In the genomic region with DNA sequence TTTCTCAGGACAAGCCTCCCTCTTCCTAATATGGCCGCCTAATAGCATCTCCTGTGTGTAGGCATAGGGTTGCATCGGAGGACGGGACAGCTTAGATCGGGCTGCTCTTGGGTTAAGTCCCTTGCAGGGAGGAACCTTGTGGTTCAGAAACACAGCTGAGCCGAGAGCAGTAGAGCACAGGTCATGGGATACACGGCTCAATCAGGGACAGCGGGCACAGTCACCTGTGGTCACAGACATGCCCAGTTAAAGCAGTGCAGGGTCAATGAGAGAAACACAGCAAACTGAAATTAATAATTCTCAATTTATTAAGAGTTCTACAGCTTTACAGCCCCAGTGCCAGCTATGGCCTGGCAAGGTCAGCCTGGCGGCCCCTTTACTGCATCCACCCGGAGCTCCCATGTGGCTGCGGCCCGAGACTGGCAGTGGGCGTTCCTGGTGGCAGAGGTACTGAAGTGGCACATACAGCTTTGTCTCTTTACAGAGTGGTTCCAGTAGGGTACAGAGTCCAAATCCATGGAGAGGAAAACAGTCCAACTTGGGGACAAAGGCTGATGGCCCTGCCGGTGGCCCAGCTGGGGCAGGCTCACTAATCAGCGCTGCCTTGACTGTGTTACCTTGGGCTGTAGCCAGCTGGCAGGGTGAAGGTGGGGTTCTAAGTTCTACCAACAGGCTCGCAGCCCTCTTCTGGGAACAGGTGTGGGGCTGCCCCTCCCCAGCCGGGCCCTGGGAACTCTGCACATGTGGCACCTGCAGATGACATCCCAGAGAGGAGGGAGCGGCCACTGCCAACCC, we compare ENCODE assay signal across 10 mouse cellular contexts. TPM values are rescaled to one million over a fixed set of nuclear protein-coding genes. Genes with fewer than 3 reads are reported as not detected.
DNase-seq lines count a peak whose midpoint lies in the region; ATAC-seq and TF ChIP-seq lines count a peak whose summit lies in the region.
"Had no signal": no experiment of that assay in that cellular context is flagged by ENCODE, and none has a peak within 500 bp of the region (broad histone marks: within the 10 kb centered on the region; RNA-seq: fewer than 3 reads in every experiment).

No protein-coding gene starts in this region.

- DNase-seq in hindbrain, embryonic 10.5 days (ENCODE audit: low spot score), result no peak
- DNase-seq in adrenal gland, adult 2 months, result peak; percentile 88
- DNase-seq in lung, adult 2 months, result no peak
- no peak for DNase-seq in frontal cortex, postnatal 10 days (ENCODE audit: low spot score in 2 of 2)
- no peak for DNase-seq in left cerebral cortex, postnatal 25 days (ENCODE audit: low spot score in 2 of 2)

- no peak for ATAC-seq in hindbrain, embryonic 13.5 days (ENCODE audit: low FRiP score)
- ATAC-seq in intestine, postnatal 0 days, result peak; percentile 87

- 0 out of 2 replicates have a peak, but pooled peaks cover 4% of the 10 kb centered on the region for H3K27me3 ChIP-seq in hindbrain, embryonic 13.5 days
- no peaks in the 10 kb centered on the region for H3K27me3 ChIP-seq in hindbrain, embryonic 10.5 days (ENCODE audit: insufficient read depth, poor library complexity, severe bottlenecking)
- H3K27me3 ChIP-seq in intestine, postnatal 0 days (replicated peaks; ENCODE audit: control insufficient read depth, insufficient read depth, low read length), result no peaks in the 10 kb centered on the region
- no peaks in the 10 kb centered on the region for H3K27me3 ChIP-seq in small intestine, adult 2 months (ENCODE audit: control insufficient read depth, insufficient read depth, low read length)
- H3K27me3 ChIP-seq: limb, embryonic 12.5 days; midbrain, embryonic 12.5 days had no signal

- peaks cover 75% of the 10 kb centered on the region for H3K36me3 ChIP-seq in hindbrain, embryonic 13.5 days
- H3K36me3 ChIP-seq in hindbrain, embryonic 10.5 days, result peaks cover 79% of the 10 kb centered on the region
- H3K36me3 ChIP-seq in intestine, postnatal 0 days (ENCODE audit: control insufficient read depth, insufficient read depth), result peaks cover 64% of the 10 kb centered on the region
- peaks cover 64% of the 10 kb centered on the region for H3K36me3 ChIP-seq in small intestine, adult 2 months (ENCODE audit: control insufficient read depth, insufficient read depth, low read length)

- peak; percentile 42 for TF ChIP-seq CTCF in intestine, postnatal 0 days (IDR thresholded peaks at IDR 0.05; ENCODE audit: low read depth)
- TF ChIP-seq CTCF in small intestine, adult 2 months (IDR thresholded peaks at IDR 0.05; ENCODE audit: extremely low read depth, insufficient read length, insufficient replicate concordance, low read depth, low read length), result no peak
- TF ChIP-seq CTCF in lung, adult 2 months (IDR thresholded peaks at IDR 0.05; ENCODE audit: insufficient read depth, low read length), result no peak

- no peak overlapping the region for H3K4me3 ChIP-seq in hindbrain, embryonic 13.5 days
- no peak overlapping the region for H3K4me3 ChIP-seq in hindbrain, embryonic 10.5 days
- H3K4me3 ChIP-seq in intestine, postnatal 0 days (ENCODE audit: low read depth, low read length), result no peak overlapping the region
- no peak overlapping the region for H3K4me3 ChIP-seq in small intestine, adult 2 months (ENCODE audit: low read depth, low read length)
- H3K4me3 ChIP-seq in lung, adult 2 months (replicated peaks; ENCODE audit: extremely low read depth, low read depth, low read length), result no peak overlapping the region
- H3K4me3 ChIP-seq: limb, embryonic 12.5 days; midbrain, embryonic 12.5 days had no signal

- 91% methylated on average over 17 of the region's 17 CpGs for WGBS in hindbrain, embryonic 13.5 days
- WGBS in hindbrain, embryonic 10.5 days, result 94% methylated on average over 17 of the region's 17 CpGs
- 61% methylated on average over 17 of the region's 17 CpGs for WGBS in intestine, postnatal 0 days
- 35% methylated on average over 17 of the region's 17 CpGs for WGBS in small intestine, adult 2 months
- WGBS in lung, adult 2 months, result 82% methylated on average over 17 of the region's 17 CpGs

- intact Hi-C loops in left cerebral cortex, postnatal 25 days (cut with DNase I), result no loop called here

- peak overlapping the region; percentile 49 for H3K27ac ChIP-seq in hindbrain, embryonic 13.5 days
- H3K27ac ChIP-seq in hindbrain, embryonic 10.5 days, result no peak overlapping the region
- peak overlapping the region; percentile 77 for H3K27ac ChIP-seq in intestine, postnatal 0 days (ENCODE audit: low read depth, low read length)
- peak overlapping the region; percentile 90 for H3K27ac ChIP-seq in small intestine, adult 2 months (ENCODE audit: insufficient read depth, low read depth, low read length)
- H3K27ac ChIP-seq: limb, embryonic 12.5 days; midbrain, embryonic 12.5 days had no signal

- no peak for TF ChIP-seq POLR2A in small intestine, adult 2 months (IDR thresholded peaks at IDR 0.05; ENCODE audit: low read depth, low read length)
- no peak for TF ChIP-seq POLR2A in lung, adult 2 months (IDR thresholded peaks at IDR 0.05; ENCODE audit: borderline replicate concordance, extremely low read depth, low read depth, low read length)

- H3K4me1 ChIP-seq in hindbrain, embryonic 13.5 days (replicated peaks), result peaks cover 42% of the 10 kb centered on the region
- H3K4me1 ChIP-seq in hindbrain, embryonic 10.5 days (replicated peaks), result peaks cover 23% of the 10 kb centered on the region
- 0 out of 2 replicates have a peak, but pooled peaks cover 1% of the 10 kb centered on the region for H3K4me1 ChIP-seq in intestine, postnatal 0 days (replicated peaks; ENCODE audit: control insufficient read depth, insufficient read depth, low read length)
- peaks cover 55% of the 10 kb centered on the region for H3K4me1 ChIP-seq in small intestine, adult 2 months (ENCODE audit: control insufficient read depth, insufficient read depth, insufficient read length, low read length)
- no peaks in the 10 kb centered on the region; the same call in 1 of the 2 replicates for H3K4me1 ChIP-seq in lung, adult 2 months (ENCODE audit: control insufficient read depth, insufficient read depth, low read length)
- H3K4me1 ChIP-seq: midbrain, embryonic 12.5 days had no signal

- H3K9ac ChIP-seq in hindbrain, embryonic 13.5 days, result no peak overlapping the region
- no peak overlapping the region for H3K9ac ChIP-seq in intestine, postnatal 0 days (ENCODE audit: low read depth, low read length)
- H3K9ac ChIP-seq: limb, embryonic 12.5 days; midbrain, embryonic 12.5 days had no signal

- H3K4me2 ChIP-seq in hindbrain, embryonic 13.5 days, result no peak overlapping the region
- no peak overlapping the region for H3K4me2 ChIP-seq in intestine, postnatal 0 days (replicated peaks; ENCODE audit: low read depth)
- H3K4me2 ChIP-seq: limb, embryonic 12.5 days; midbrain, embryonic 12.5 days had no signal

- H3K9me3 ChIP-seq in hindbrain, embryonic 13.5 days, result no peaks in the 10 kb centered on the region
- H3K9me3 ChIP-seq in hindbrain, embryonic 10.5 days, result no peaks in the 10 kb centered on the region
- H3K9me3 ChIP-seq in intestine, postnatal 0 days (ENCODE audit: control insufficient read depth), result no peaks in the 10 kb centered on the region
- H3K9me3 ChIP-seq: limb, embryonic 12.5 days; midbrain, embryonic 12.5 days had no signal

RNA-seq across cellular contexts. Expression of a gene that starts 27.5 kb away (rescaled TPM):
- 79.3 and 84.7 TPM in 2 replicates for polyA plus RNA-seq in hindbrain, embryonic 13.5 days (2015; fragmentation: Nextera tagmentation; extraction: Ambion mirVana)
- polyA plus RNA-seq in hindbrain, embryonic 10.5 days (2016; fragmentation: Nextera tagmentation; extraction: Ambion mirVana), result 57.5 and 71.8 TPM in 2 replicates
- total RNA-seq in adrenal gland, adult 2 months (2021), result 100 to 1,000 TPM in 1 of 2 experiments, 10 to 100 TPM in 1; 65.8 to 146 TPM
- polyA plus RNA-seq in adrenal gland, adult 2 months (2012; rRNA removed), result 198 and 208 TPM in 2 replicates
- polyA plus RNA-seq in intestine, postnatal 0 days (2015; fragmentation: Nextera tagmentation; extraction: Ambion mirVana), result 16.7 and 17.8 TPM in 2 replicates
- polyA plus RNA-seq in small intestine, adult 2 months (2012; rRNA removed), result 35.9 and 55.6 TPM in 2 replicates
- polyA plus RNA-seq in lung, adult 2 months (2012; rRNA removed), result 36.6 and 39.3 TPM in 2 replicates
- total RNA-seq in left cerebral cortex, postnatal 25 days (2021), result 10 to 100 TPM; 46.7 to 50.6 TPM

RNA-seq across cellular contexts. Expression of a gene that starts 31.1 kb away (rescaled TPM):
- polyA plus RNA-seq in hindbrain, embryonic 13.5 days (2015; fragmentation: Nextera tagmentation; extraction: Ambion mirVana), result 21.4 and 25.5 TPM in 2 replicates
- polyA plus RNA-seq in hindbrain, embryonic 10.5 days (2016; fragmentation: Nextera tagmentation; extraction: Ambion mirVana), result 12.2 and 12.5 TPM in 2 replicates
- total RNA-seq in adrenal gland, adult 2 months (2021), result 10 to 100 TPM; 16.4 to 19.3 TPM
- 6.5 and 10.4 TPM in 2 replicates for polyA plus RNA-seq in adrenal gland, adult 2 months (2012; rRNA removed)
- 18.3 and 22.6 TPM in 2 replicates for polyA plus RNA-seq in intestine, postnatal 0 days (2015; fragmentation: Nextera tagmentation; extraction: Ambion mirVana)
- polyA plus RNA-seq in small intestine, adult 2 months (2012; rRNA removed), result 30.3 and 40.9 TPM in 2 replicates
- 31.9 and 36.4 TPM in 2 replicates for polyA plus RNA-seq in lung, adult 2 months (2012; rRNA removed)
- 10 to 100 TPM; 60.5 to 67.1 TPM for total RNA-seq in left cerebral cortex, postnatal 25 days (2021)
